ENCODE assay signal across 26 mouse cellular contexts in genomic region chr3:143752660-143753059, GRCm38 (mm10).
A peak's percentile ranks its signal among the peaks of the same experiment; 100 is the strongest.
DNase-seq lines count a peak whose midpoint lies in the region; ATAC-seq and TF ChIP-seq lines count a peak whose summit lies in the region.
"Had no signal": no experiment of that assay in that cellular context is flagged by ENCODE, and none has a peak within 500 bp of the region (broad histone marks: within the 10 kb centered on the region; RNA-seq: fewer than 3 reads in every experiment).

No protein-coding gene starts in this region.

- no peak for TF ChIP-seq EP300 in heart, adult 2 months (IDR thresholded peaks at IDR 0.05; ENCODE audit: insufficient read depth, low read depth, low read length)

- TF ChIP-seq POLR2A in heart, adult 2 months (IDR thresholded peaks at IDR 0.05; ENCODE audit: insufficient read depth, low read depth, low read length): no peak

- H3K9ac ChIP-seq in heart, adult 2 months (ENCODE audit: low read depth, low read length): no peak overlapping the region
- no peak overlapping the region for H3K9ac ChIP-seq in midbrain, postnatal 0 days (replicated peaks; ENCODE audit: low read length, poor library complexity, severe bottlenecking)
- H3K9ac ChIP-seq in midbrain, embryonic 13.5 days (replicated peaks): no peak overlapping the region
- no peak overlapping the region for H3K9ac ChIP-seq in forebrain, embryonic 16.5 days (replicated peaks; ENCODE audit: low read depth, low read length)
- H3K9ac ChIP-seq: forebrain, embryonic 13.5 days; heart, embryonic 13.5 days; liver, embryonic 13.5 days; lung, embryonic 15.5 days; midbrain, embryonic 15.5 days had no signal

- intact Hi-C loops in heart, adult 2 months (cut with DNase I): no loop called here

- H3K4me2 ChIP-seq in midbrain, postnatal 0 days (ENCODE audit: low read depth, low read length, poor library complexity, severe bottlenecking): no peak overlapping the region
- no peak overlapping the region for H3K4me2 ChIP-seq in midbrain, embryonic 13.5 days (replicated peaks)
- H3K4me2 ChIP-seq in forebrain, embryonic 16.5 days (ENCODE audit: low read length): no peak overlapping the region
- H3K4me2 ChIP-seq: forebrain, embryonic 13.5 days; heart, embryonic 13.5 days; liver, embryonic 13.5 days; lung, embryonic 15.5 days; midbrain, embryonic 15.5 days had no signal

- H3K9me3 ChIP-seq in midbrain, postnatal 0 days (ENCODE audit: low read length): no peaks in the 10 kb centered on the region
- H3K9me3 ChIP-seq in midbrain, embryonic 13.5 days: no peaks in the 10 kb centered on the region
- H3K9me3 ChIP-seq in forebrain, embryonic 16.5 days (ENCODE audit: control insufficient read depth, low read length): no peaks in the 10 kb centered on the region
- H3K9me3 ChIP-seq: forebrain, embryonic 13.5 days; heart, embryonic 13.5 days; liver, embryonic 13.5 days; lung, embryonic 15.5 days; midbrain, embryonic 15.5 days had no signal

- no peak for TF ChIP-seq CTCF in heart, adult 2 months (IDR thresholded peaks at IDR 0.05)
- TF ChIP-seq CTCF in layer of hippocampus, adult 2 months (conservative IDR thresholded peaks at IDR 0.05): peak; percentile 27; the same call in 1 of the 2 replicates
- TF ChIP-seq CTCF in midbrain, postnatal 0 days (IDR thresholded peaks at IDR 0.05): peak; percentile 25; the same call in 1 of the 2 replicates

- no peaks in the 10 kb centered on the region for H3K79me2 ChIP-seq in heart, adult 2 months (replicated peaks; ENCODE audit: control insufficient read depth, insufficient read depth, low read length)

- no peaks in the 10 kb centered on the region for H3K4me1 ChIP-seq in heart, adult 2 months (ENCODE audit: control insufficient read depth, insufficient read depth, low read length)
- H3K4me1 ChIP-seq in midbrain, postnatal 0 days (ENCODE audit: insufficient read depth, low read length): no peaks in the 10 kb centered on the region
- H3K4me1 ChIP-seq in midbrain, embryonic 13.5 days (replicated peaks): no peaks in the 10 kb centered on the region
- no peaks in the 10 kb centered on the region for H3K4me1 ChIP-seq in forebrain, embryonic 16.5 days (replicated peaks; ENCODE audit: control insufficient read depth, insufficient read depth, low read length)
- H3K4me1 ChIP-seq: forebrain, embryonic 13.5 days; heart, embryonic 13.5 days; liver, embryonic 13.5 days; lung, embryonic 15.5 days; megakaryocyte, embryonic 14.5 days; midbrain, embryonic 15.5 days had no signal

- H3K4me3 ChIP-seq in heart, adult 2 months: no peak overlapping the region
- no peak overlapping the region for H3K4me3 ChIP-seq in layer of hippocampus, adult 2 months
- H3K4me3 ChIP-seq in midbrain, postnatal 0 days (ENCODE audit: low read depth, low read length): no peak overlapping the region
- H3K4me3 ChIP-seq in midbrain, embryonic 13.5 days (replicated peaks): no peak overlapping the region
- H3K4me3 ChIP-seq in forebrain, embryonic 16.5 days (replicated peaks; ENCODE audit: low read length): no peak overlapping the region
- H3K4me3 ChIP-seq: forebrain, embryonic 13.5 days; heart, embryonic 13.5 days; liver, embryonic 13.5 days; lung, embryonic 15.5 days; megakaryocyte, embryonic 14.5 days; midbrain, embryonic 15.5 days had no signal

- no peak overlapping the region for H3K27ac ChIP-seq in heart, adult 2 months
- H3K27ac ChIP-seq in layer of hippocampus, adult 2 months: no peak overlapping the region
- H3K27ac ChIP-seq in midbrain, postnatal 0 days (ENCODE audit: low read depth, low read length): no peak overlapping the region
- no peak overlapping the region for H3K27ac ChIP-seq in midbrain, embryonic 13.5 days
- H3K27ac ChIP-seq in forebrain, embryonic 16.5 days (ENCODE audit: low read length): no peak overlapping the region
- H3K27ac ChIP-seq: forebrain, embryonic 13.5 days; heart, embryonic 13.5 days; liver, embryonic 13.5 days; lung, embryonic 15.5 days; midbrain, embryonic 15.5 days had no signal

- no peaks in the 10 kb centered on the region for H3K27me3 ChIP-seq in heart, adult 2 months (ENCODE audit: control insufficient read depth, insufficient read depth, low read length)
- H3K27me3 ChIP-seq in midbrain, postnatal 0 days (ENCODE audit: insufficient read depth, low read length): no peaks in the 10 kb centered on the region
- H3K27me3 ChIP-seq in midbrain, embryonic 13.5 days: no peaks in the 10 kb centered on the region
- no peaks in the 10 kb centered on the region for H3K27me3 ChIP-seq in forebrain, embryonic 16.5 days (replicated peaks; ENCODE audit: control insufficient read depth, insufficient read depth, low read length)
- H3K27me3 ChIP-seq: forebrain, embryonic 13.5 days; heart, embryonic 13.5 days; liver, embryonic 13.5 days; lung, embryonic 15.5 days; megakaryocyte, embryonic 14.5 days; midbrain, embryonic 15.5 days had no signal

- WGBS in heart, adult 2 months: 59% methylated on average over 1 of the region's 1 CpGs
- WGBS in midbrain, postnatal 0 days: 87% methylated on average over 1 of the region's 1 CpGs
- WGBS in midbrain, embryonic 13.5 days: 85% methylated on average over 1 of the region's 1 CpGs
- WGBS in forebrain, embryonic 16.5 days: 77% methylated on average over 1 of the region's 1 CpGs

- ATAC-seq in midbrain, postnatal 0 days (ENCODE audit: low FRiP score): no peak
- no peak for ATAC-seq in midbrain, embryonic 13.5 days
- ATAC-seq in forebrain, embryonic 16.5 days: no peak
- ATAC-seq: activated CD4-positive, CD25-positive, alpha-beta regulatory T cell, adult 4 months; forebrain, embryonic 13.5 days; midbrain, embryonic 15.5 days had no signal

- DNase-seq in heart, adult 11 months: peak; percentile 35
- no peak for DNase-seq in heart, adult 2 months
- DNase-seq in layer of hippocampus, adult 2 months (ENCODE audit: low spot score in 2 of 2): no peak
- DNase-seq in layer of hippocampus, adult 8-10 months (ENCODE audit: low spot score in 2 of 2): no peak
- no peak for DNase-seq in midbrain, postnatal 0 days (ENCODE audit: low spot score)
- no peak for DNase-seq in adrenal gland, postnatal 25 days
- DNase-seq: adrenal gland, adult 2 months; cerebellum, adult 8-10 months; cerebellum, postnatal 25 days; gastrocnemius, postnatal 36 days; kidney, adult 11 months; kidney, postnatal 36 days; layer of hippocampus, postnatal 36 days; left cerebral cortex, postnatal 4 days; liver, embryonic 13.5 days; lung, postnatal 4 days; right cerebral cortex, adult 18-20 months; thymus, postnatal 14 days had no signal

- H3K36me3 ChIP-seq in heart, adult 2 months (ENCODE audit: control insufficient read depth, insufficient read depth, low read length): no peaks in the 10 kb centered on the region
- H3K36me3 ChIP-seq in midbrain, postnatal 0 days (ENCODE audit: insufficient read depth, low read length): no peaks in the 10 kb centered on the region
- H3K36me3 ChIP-seq in midbrain, embryonic 13.5 days: no peaks in the 10 kb centered on the region
- H3K36me3 ChIP-seq in forebrain, embryonic 16.5 days (ENCODE audit: control insufficient read depth, insufficient read depth): no peaks in the 10 kb centered on the region
- H3K36me3 ChIP-seq: heart, embryonic 13.5 days; liver, embryonic 13.5 days; lung, embryonic 15.5 days; midbrain, embryonic 15.5 days had no signal
